Mouse (Mus musculus): ENCODE results near the gene Lmcd1.

The Lmcd1 gene

GRCm38 (mm10) chr6:112359341-112359740 lies 85.8 kb downstream of the Lmcd1 start:
- DNase-seq (ENCODE audit: low read depth, low spot score), result no peak

GRCm38 (mm10) chr6:112360676-112361075 lies 87.1 kb downstream of the Lmcd1 start:
- DNase-seq (ENCODE audit: low read depth, low spot score), result peak; percentile 61

- DNase-seq (ENCODE audit: low read depth, low spot score), result peak; percentile 81
Measured at GRCm38 (mm10) chr6:112362349-112362958, 88.9 kb downstream of the Lmcd1 start.

- DNase-seq (ENCODE audit: low read depth, low spot score), result peak; percentile 58
Measured at GRCm38 (mm10) chr6:112364581-112364980, 91.0 kb downstream of the Lmcd1 start.

- DNase-seq (ENCODE audit: low read depth, low spot score), result no peak
Measured at GRCm38 (mm10) chr6:112365294-112365693, 91.7 kb downstream of the Lmcd1 start.

GRCm38 (mm10) chr6:112373886-112374585 lies 100.5 kb downstream of the Lmcd1 start:
- DNase-seq (ENCODE audit: low read depth, low spot score), result peak; percentile 65

- no peak for DNase-seq (ENCODE audit: low read depth, low spot score)
Measured at GRCm38 (mm10) chr6:112375661-112376392, 102.3 kb downstream of the Lmcd1 start.

- DNase-seq (ENCODE audit: low read depth, low spot score), result no peak
Measured at GRCm38 (mm10) chr6:112379054-112379453, 105.5 kb downstream of the Lmcd1 start.

All from brain, adult 2 months (tissue).